Mouse (Mus musculus): ENCODE measurements around the gene Otud1. TPM values are rescaled to one million over a fixed set of nuclear protein-coding genes. Genes with fewer than 3 reads are reported as not detected.

The Otud1 gene
- polyA plus RNA-seq, 1 experiment from 2014 or later, result 1.3 TPM

DNA sequence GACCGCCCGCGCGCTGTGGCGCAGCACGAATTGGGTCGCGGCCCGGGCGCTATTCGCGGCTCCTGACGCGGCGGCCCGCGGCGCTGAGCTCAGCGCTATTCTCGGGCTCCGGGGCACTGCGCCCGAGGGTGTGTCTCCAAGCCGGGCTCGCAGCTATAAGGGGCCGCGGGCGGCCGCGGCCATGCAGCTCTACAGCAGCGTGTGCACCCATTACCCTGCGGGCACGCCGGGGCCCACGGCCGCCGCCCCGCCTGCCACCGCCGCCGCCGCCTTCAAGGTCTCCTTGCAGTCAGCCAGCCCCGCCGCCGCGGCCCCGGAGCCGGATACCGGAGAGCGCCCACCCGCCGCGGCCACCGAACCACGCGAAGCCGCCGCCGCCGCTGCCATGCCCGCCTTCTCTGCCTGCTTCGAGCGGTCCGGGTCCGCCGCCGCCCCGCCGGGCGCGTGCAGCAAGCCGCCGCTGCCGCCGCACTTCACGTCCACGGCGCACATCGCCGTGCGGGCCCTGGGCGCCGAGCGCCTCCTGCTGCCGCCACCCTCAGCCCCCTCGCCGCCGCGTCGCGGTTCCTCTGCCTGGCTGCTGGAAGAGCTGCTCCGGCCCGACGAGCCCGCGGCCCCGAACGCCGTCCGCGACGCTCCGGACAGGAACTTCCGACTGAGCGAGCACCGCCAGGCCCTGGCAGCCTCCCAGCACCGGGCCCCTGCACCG, 483 bp downstream of the Otud1 start:
- 3% methylated on average over 42 of the region's 108 CpGs for WGBS (ENCODE audit: insufficient replicate concordance)
- H3K4me3 ChIP-seq (ENCODE audit: low read depth, low read length), result peak overlapping the region; percentile 75
- peak overlapping the region; percentile 90 for H3K27ac ChIP-seq (ENCODE audit: low read depth)
- H3K9me3 ChIP-seq (ENCODE audit: low read length), result no peaks in the 10 kb centered on the region
- H3K9ac ChIP-seq (replicated peaks), result peak overlapping the region; percentile 69
- peak overlapping the region; percentile 85 for H3K4me2 ChIP-seq (ENCODE audit: low read depth, low read length)
- no peaks in the 10 kb centered on the region for H3K36me3 ChIP-seq (replicated peaks; ENCODE audit: insufficient read depth, low read length)
- H3K4me1 ChIP-seq (ENCODE audit: insufficient read depth), result peaks cover 11% of the 10 kb centered on the region
- ATAC-seq, result peak; percentile 77
- no peaks in the 10 kb centered on the region for H3K27me3 ChIP-seq (ENCODE audit: insufficient read depth, low read length)
- TF ChIP-seq CTCF (IDR thresholded peaks at IDR 0.05; ENCODE audit: low read depth), result peak; percentile 34
- no peak for TF ChIP-seq EP300 (IDR thresholded peaks at IDR 0.05; ENCODE audit: low read depth)
- DNase-seq, result peak; percentile 72

- H3K36me3 ChIP-seq (replicated peaks; ENCODE audit: insufficient read depth, low read length), result no peaks in the 10 kb centered on the region
- no peak for TF ChIP-seq EP300 (IDR thresholded peaks at IDR 0.05; ENCODE audit: low read depth)
- TF ChIP-seq CTCF (IDR thresholded peaks at IDR 0.05; ENCODE audit: low read depth), result no peak
- H3K27ac ChIP-seq (ENCODE audit: low read depth), result peak overlapping the region; percentile 90
- 4% methylated on average over 49 of the region's 49 CpGs for WGBS (ENCODE audit: insufficient replicate concordance)
- peak overlapping the region; percentile 85 for H3K4me2 ChIP-seq (ENCODE audit: low read depth, low read length)
- H3K4me3 ChIP-seq (ENCODE audit: low read depth, low read length), result peak overlapping the region; percentile 75
- ATAC-seq (no peak), DNase-seq (no peak)
- H3K9me3 ChIP-seq (ENCODE audit: low read length), result no peaks in the 10 kb centered on the region
- peak overlapping the region; percentile 69 for H3K9ac ChIP-seq (replicated peaks)
- H3K4me1 ChIP-seq (ENCODE audit: insufficient read depth), result peaks cover 11% of the 10 kb centered on the region
- no peaks in the 10 kb centered on the region for H3K27me3 ChIP-seq (ENCODE audit: insufficient read depth, low read length)
Observed at GRCm38 (mm10) chr2:19658661-19659384, 1.3 kb downstream of the Otud1 start.

- no peak overlapping the region for H3K27ac ChIP-seq (ENCODE audit: low read depth)
- no peak overlapping the region for H3K4me2 ChIP-seq (ENCODE audit: low read depth, low read length)
- ATAC-seq, result no peak
- no peaks in the 10 kb centered on the region for H3K9me3 ChIP-seq (ENCODE audit: low read length)
- DNase-seq, result no peak
- peaks cover 11% of the 10 kb centered on the region for H3K4me1 ChIP-seq (ENCODE audit: insufficient read depth)
- no peak overlapping the region for H3K9ac ChIP-seq (replicated peaks)
- no peaks in the 10 kb centered on the region for H3K36me3 ChIP-seq (replicated peaks; ENCODE audit: insufficient read depth, low read length)
- H3K27me3 ChIP-seq (ENCODE audit: insufficient read depth, low read length), result no peaks in the 10 kb centered on the region
- no peak overlapping the region for H3K4me3 ChIP-seq (ENCODE audit: low read depth, low read length)
- 0 out of 2 replicates have a peak, but pooled peaks have one; percentile 3 for TF ChIP-seq CTCF (IDR thresholded peaks at IDR 0.05; ENCODE audit: low read depth)
- no peak for TF ChIP-seq EP300 (IDR thresholded peaks at IDR 0.05; ENCODE audit: low read depth)
Observed at GRCm38 (mm10) chr2:19660875-19661274, 3.3 kb downstream of the Otud1 start.

DNA sequence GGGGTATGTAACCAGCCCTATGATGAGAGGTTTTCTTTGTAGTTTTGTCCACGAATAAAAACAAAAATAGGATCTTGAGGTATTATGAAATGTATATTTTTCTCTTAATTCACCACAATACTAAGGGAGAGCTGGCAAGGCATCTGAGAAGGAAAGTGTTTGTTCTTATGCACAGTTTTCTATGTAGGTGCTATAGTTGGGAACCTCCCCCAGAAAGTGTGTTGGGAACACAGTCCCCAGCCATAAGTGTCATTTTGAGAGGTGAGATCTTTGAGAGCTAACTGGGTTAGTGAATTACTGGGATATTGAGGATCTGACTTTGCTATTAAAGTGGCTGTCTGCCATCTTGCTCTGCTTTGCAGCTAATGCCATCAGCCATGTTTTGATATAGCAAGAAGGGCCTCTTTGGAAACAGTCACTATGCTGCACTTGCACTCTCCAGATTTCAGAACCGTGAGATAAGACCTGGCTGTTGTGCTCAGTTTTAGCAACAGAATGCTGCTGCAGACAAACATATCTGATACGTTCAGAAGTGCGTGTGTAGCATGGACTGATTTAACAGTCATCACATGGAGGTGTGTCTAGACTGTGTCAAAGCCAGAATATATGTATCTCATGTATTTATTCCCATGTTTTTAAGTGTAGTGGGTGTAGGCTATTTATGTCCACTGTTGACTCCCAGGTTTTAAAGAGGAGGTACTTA, 5.7 kb downstream of the Otud1 start:
- no peak overlapping the region for H3K4me3 ChIP-seq (ENCODE audit: low read depth, low read length)
- ATAC-seq (no peak), DNase-seq (no peak)
- H3K36me3 ChIP-seq (replicated peaks; ENCODE audit: insufficient read depth, low read length), result no peaks in the 10 kb centered on the region
- no peak for TF ChIP-seq EP300 (IDR thresholded peaks at IDR 0.05; ENCODE audit: low read depth)
- no peak for TF ChIP-seq CTCF (IDR thresholded peaks at IDR 0.05; ENCODE audit: low read depth)
- WGBS (ENCODE audit: insufficient replicate concordance), result 46% methylated on average over 4 of the region's 4 CpGs
- H3K9me3 ChIP-seq (ENCODE audit: low read length), result no peaks in the 10 kb centered on the region
- H3K4me1 ChIP-seq (ENCODE audit: insufficient read depth), result peaks cover 7% of the 10 kb centered on the region
- H3K9ac ChIP-seq (replicated peaks), result no peak overlapping the region
- no peak overlapping the region for H3K4me2 ChIP-seq (ENCODE audit: low read depth, low read length)
- no peak overlapping the region for H3K27ac ChIP-seq (ENCODE audit: low read depth)
- no peaks in the 10 kb centered on the region for H3K27me3 ChIP-seq (ENCODE audit: insufficient read depth, low read length)

DNA sequence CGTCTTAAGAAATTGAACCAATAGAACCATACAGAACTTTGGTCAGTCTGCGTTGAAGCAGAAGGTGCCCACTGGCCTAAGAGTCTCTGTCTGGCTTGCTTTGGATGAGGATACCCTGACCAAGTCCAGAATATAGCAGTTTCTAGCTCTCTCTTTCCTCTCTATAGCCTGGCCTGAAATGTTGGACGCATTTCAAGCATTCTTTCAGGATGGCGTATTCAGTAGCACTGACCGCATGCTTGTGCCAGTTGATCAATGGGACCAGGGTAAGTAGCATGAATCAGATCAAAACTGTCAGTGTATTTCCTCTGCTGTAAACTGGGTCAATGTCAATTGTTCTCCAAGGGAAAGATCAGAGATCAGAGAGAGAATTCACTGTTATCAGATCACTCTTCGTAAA, 6.6 kb downstream of the Otud1 start:
- no peaks in the 10 kb centered on the region for H3K36me3 ChIP-seq (replicated peaks; ENCODE audit: insufficient read depth, low read length)
- H3K9ac ChIP-seq (replicated peaks), result no peak overlapping the region
- no peak overlapping the region for H3K4me3 ChIP-seq (ENCODE audit: low read depth, low read length)
- H3K27ac ChIP-seq (ENCODE audit: low read depth), result no peak overlapping the region
- WGBS (ENCODE audit: insufficient replicate concordance), result 78% methylated on average over 6 of the region's 6 CpGs
- no peak for TF ChIP-seq CTCF (IDR thresholded peaks at IDR 0.05; ENCODE audit: low read depth)
- no peak for TF ChIP-seq EP300 (IDR thresholded peaks at IDR 0.05; ENCODE audit: low read depth)
- H3K9me3 ChIP-seq (ENCODE audit: low read length), result no peaks in the 10 kb centered on the region
- H3K4me2 ChIP-seq (ENCODE audit: low read depth, low read length), result no peak overlapping the region
- no peak for ATAC-seq
- DNase-seq, result no peak
- H3K4me1 ChIP-seq (ENCODE audit: insufficient read depth), result peaks cover 4% of the 10 kb centered on the region
- no peaks in the 10 kb centered on the region for H3K27me3 ChIP-seq (ENCODE audit: insufficient read depth, low read length)

Data from liver, postnatal 0 days (tissue).